Mouse (Mus musculus) liver, adult 2 months (tissue): Measurements from ENCODE around the gene Ubxn2a. TPM values are rescaled to one million over a fixed set of nuclear protein-coding genes. Genes with fewer than 3 reads are reported as not detected.
"Not testable (repeated sequence)": the region's sequence is repeated elsewhere in the genome, so short reads cannot be mapped to it uniquely, and the experiment has no call there.

Source experiments
- DNase-seq: peaks from one replicate; pipeline ENCODE4 v3.0.0-alpha.2; 2011; ENCODE audit warnings: low read depth, low spot score; ENCODE audit errors: extremely low read depth
- H3K27ac ChIP-seq: fragments of 200-500 bp; replicated peaks from 2 replicates; pipeline ENCODE4 v1.5.1; 2012; ENCODE audit warnings: low read depth, mild to moderate bottlenecking, control low read depth, inconsistent platforms, low read length; ENCODE audit not compliant: insufficient read depth
- H3K27me3 ChIP-seq: fragments of 200-500 bp; 2 replicates; pipeline ENCODE4 v1.6.1; 2012; ENCODE audit warnings: mild to moderate bottlenecking, moderate library complexity, low read length, inconsistent platforms; ENCODE audit not compliant: control insufficient read depth, insufficient read depth
- H3K36me3 ChIP-seq: fragments of 200-500 bp; 2 replicates; pipeline ENCODE4 v1.6.1; 2012; ENCODE audit warnings: low read length, inconsistent platforms; ENCODE audit not compliant: control insufficient read depth, insufficient read depth
- H3K4me1 ChIP-seq: fragments of 200-500 bp; 2 replicates; pipeline ENCODE4 v1.6.1; 2011; ENCODE audit warnings: low read length; ENCODE audit not compliant: control insufficient read depth, insufficient read depth
- H3K4me3 ChIP-seq: fragments of 200-500 bp; 2 replicates; pipeline ENCODE4 v1.5.1; 2011; ENCODE audit warnings: low read depth, mild to moderate bottlenecking, control low read depth, low read length, moderate library complexity; ENCODE audit not compliant: insufficient read depth
- H3K79me2 ChIP-seq: fragments of 200-500 bp; 2 replicates; pipeline ENCODE4 v1.6.1; 2012; ENCODE audit warnings: inconsistent platforms, mild to moderate bottlenecking, low read length, moderate library complexity; ENCODE audit not compliant: control insufficient read depth, insufficient read depth
- H3K9ac ChIP-seq: fragments of 200-500 bp; 2 replicates; pipeline ENCODE4 v1.6.1; 2012; ENCODE audit warnings: low read depth, mild to moderate bottlenecking, control low read depth, inconsistent platforms, low read length
- CTCF ChIP-seq: fragments of 200-500 bp; IDR thresholded peaks from 2 replicates; pipeline ENCODE4 v1.5.1; 2011; ENCODE audit warnings: low read depth, low read length, control low read depth
- POLR2A ChIP-seq: fragments of 200-500 bp; IDR thresholded peaks from 2 replicates; pipeline ENCODE4 v1.6.1; 2011; ENCODE audit warnings: low read length, control low read depth; ENCODE audit not compliant: insufficient read depth; ENCODE audit errors: extremely low read depth
- WGBS: fragments of 180-500 bp; shearing (Covaris S2); methylation state at CpG from one replicate; pipeline ENCODE4 v1.1.7; 2018; 5-methylcytosine and 5-hydroxymethylcytosine counted together
- polyA plus RNA-seq: library from polyadenylated mRNA; depleted of rRNA; stranded (reverse); fragments of >200 nt; gene quantifications from 2 replicates; pipeline ENCODE4 v1.2.3, GENCODE M21; 2012
- total RNA-seq: library from RNA; depleted of rRNA; stranded (reverse); fragments of >200 nt; gene quantifications from 2 replicates; pipeline ENCODE4 v1.2.3, GENCODE M21; 2014

Gene Ubxn2a
- total and polyA plus RNA-seq, 2 experiments, result 3.2 to 18.7 TPM

GRCm38 (mm10) chr12:4888739-4889138 lies 18.8 kb downstream of the Ubxn2a start:
- Histone ChIP-seq H3K27ac (no peak overlapping the region), H3K36me3 (peaks cover 22% of the 10 kb centered on the region), H3K9ac (no peak overlapping the region)

GRCm38 (mm10) chr12:4886581-4886980 lies 20.9 kb downstream of the Ubxn2a start:
- not testable (repeated sequence) for H3K79me2 ChIP-seq, DNase-seq, H3K27me3 ChIP-seq, H3K27ac ChIP-seq, H3K4me1 ChIP-seq, H3K9ac ChIP-seq, H3K4me3 ChIP-seq
- peaks cover 23% of the 10 kb centered on the region for H3K36me3 ChIP-seq
- WGBS, result 98% methylated on average over 4 of the region's 4 CpGs

More at GRCm38 (mm10) chr12:4888739-4889138, 18.8 kb downstream of the Ubxn2a start:
- no peaks in the 10 kb centered on the region for H3K4me1 ChIP-seq
- no peak for TF ChIP-seq CTCF
- TF ChIP-seq POLR2A, result no peak
- no peaks in the 10 kb centered on the region for H3K27me3 ChIP-seq
- DNase-seq, result no peak
- H3K79me2 ChIP-seq, result no peaks in the 10 kb centered on the region
- no peak overlapping the region for H3K4me3 ChIP-seq

- no peak for DNase-seq
- no peak overlapping the region for H3K9ac ChIP-seq
- no peaks in the 10 kb centered on the region for H3K27me3 ChIP-seq
- peaks cover 20% of the 10 kb centered on the region for H3K36me3 ChIP-seq
- H3K79me2 ChIP-seq, result no peaks in the 10 kb centered on the region
- H3K27ac ChIP-seq, result no peak overlapping the region
- 47% methylated on average over 1 of the region's 1 CpGs for WGBS
- H3K4me1 ChIP-seq, result no peaks in the 10 kb centered on the region
- no peak overlapping the region for H3K4me3 ChIP-seq
- no peak for TF ChIP-seq POLR2A
- TF ChIP-seq CTCF, result no peak
These were observed 22.4 kb downstream of the Ubxn2a start for GRCm38 (mm10) chr12:4885062-4885461.

GRCm38 (mm10) chr12:4882086-4882485 lies 25.4 kb downstream of the Ubxn2a start:
- no peaks in the 10 kb centered on the region for H3K79me2 ChIP-seq
- no peak for TF ChIP-seq CTCF
- TF ChIP-seq POLR2A, result no peak
- H3K27me3 ChIP-seq, result no peaks in the 10 kb centered on the region
- H3K4me1 ChIP-seq, result no peaks in the 10 kb centered on the region
- H3K4me3 ChIP-seq, result no peak overlapping the region
- H3K36me3 ChIP-seq, result peaks cover 24% of the 10 kb centered on the region
- WGBS, result 97% methylated on average over 2 of the region's 2 CpGs
- no peak overlapping the region for H3K9ac ChIP-seq
- DNase-seq, result no peak
- no peak overlapping the region for H3K27ac ChIP-seq

GRCm38 (mm10) chr12:4879048-4879447 lies 28.5 kb downstream of the Ubxn2a start:
- peaks cover 15% of the 10 kb centered on the region for H3K36me3 ChIP-seq
- WGBS, result 95% methylated on average over 5 of the region's 5 CpGs
- H3K79me2 ChIP-seq, result no peaks in the 10 kb centered on the region

GRCm38 (mm10) chr12:4878296-4878783 lies 29.2 kb downstream of the Ubxn2a start:
- DNase-seq, result no peak
- no peak overlapping the region for H3K27ac ChIP-seq
- TF ChIP-seq POLR2A (no peak), CTCF (no peak)
- peaks cover 15% of the 10 kb centered on the region for H3K36me3 ChIP-seq
- no peaks in the 10 kb centered on the region for H3K79me2 ChIP-seq
- H3K4me1 ChIP-seq, result peaks cover 7% of the 10 kb centered on the region
- H3K9ac ChIP-seq, result no peak overlapping the region
- no peak overlapping the region for H3K4me3 ChIP-seq
- 85% methylated on average over 9 of the region's 9 CpGs for WGBS
- no peaks in the 10 kb centered on the region for H3K27me3 ChIP-seq

More at GRCm38 (mm10) chr12:4879048-4879447, 28.5 kb downstream of the Ubxn2a start:
- peak; percentile 26 for DNase-seq
- no peak overlapping the region for H3K27ac ChIP-seq
- H3K4me1 ChIP-seq, result peaks cover 5% of the 10 kb centered on the region
- H3K4me3 ChIP-seq, result no peak overlapping the region
- TF ChIP-seq CTCF (no peak), POLR2A (no peak)
- H3K27me3 ChIP-seq, result no peaks in the 10 kb centered on the region
- no peak overlapping the region for H3K9ac ChIP-seq
